Mouse (Mus musculus): ENCODE results near the gene Susd1.

The Susd1 gene

GRCm38 (mm10) chr4:59323231-59323651 is 115.2 kb downstream of the Susd1 start:
- H3K9me3 ChIP-seq (ENCODE audit: low read length): no peaks in the 10 kb centered on the region
- no peaks in the 10 kb centered on the region for H3K36me3 ChIP-seq (ENCODE audit: insufficient read depth, low read length)
- no peaks in the 10 kb centered on the region for H3K27me3 ChIP-seq (ENCODE audit: insufficient read depth, low read length)
- TF ChIP-seq POU5F1 (IDR thresholded peaks at IDR 0.05; ENCODE audit: borderline replicate concordance, low read length): no peak
- TF ChIP-seq CTCF (conservative IDR thresholded peaks at IDR 0.05; ENCODE audit: low read length): no peak
- no peak for TF ChIP-seq NANOG (IDR thresholded peaks at IDR 0.05; ENCODE audit: borderline replicate concordance, low read length)
- H3K4me3 ChIP-seq (replicated peaks; ENCODE audit: low read length): no peak overlapping the region
- no peaks in the 10 kb centered on the region for H3K4me1 ChIP-seq (replicated peaks; ENCODE audit: low read depth, low read length)

GRCm38 (mm10) chr4:59322733-59323132 is 115.7 kb downstream of the Susd1 start:
- no peaks in the 10 kb centered on the region for H3K27me3 ChIP-seq (ENCODE audit: insufficient read depth, low read length)
- no peaks in the 10 kb centered on the region for H3K36me3 ChIP-seq (ENCODE audit: insufficient read depth, low read length)
- no peaks in the 10 kb centered on the region for H3K4me1 ChIP-seq (replicated peaks; ENCODE audit: low read depth, low read length)
- no peak overlapping the region for H3K4me3 ChIP-seq (replicated peaks; ENCODE audit: low read length)
- TF ChIP-seq CTCF (conservative IDR thresholded peaks at IDR 0.05; ENCODE audit: low read length): no peak
- no peak for TF ChIP-seq NANOG (IDR thresholded peaks at IDR 0.05; ENCODE audit: borderline replicate concordance, low read length)
- no peak for TF ChIP-seq POU5F1 (IDR thresholded peaks at IDR 0.05; ENCODE audit: borderline replicate concordance, low read length)
- H3K9me3 ChIP-seq (ENCODE audit: low read length): no peaks in the 10 kb centered on the region

DNA sequence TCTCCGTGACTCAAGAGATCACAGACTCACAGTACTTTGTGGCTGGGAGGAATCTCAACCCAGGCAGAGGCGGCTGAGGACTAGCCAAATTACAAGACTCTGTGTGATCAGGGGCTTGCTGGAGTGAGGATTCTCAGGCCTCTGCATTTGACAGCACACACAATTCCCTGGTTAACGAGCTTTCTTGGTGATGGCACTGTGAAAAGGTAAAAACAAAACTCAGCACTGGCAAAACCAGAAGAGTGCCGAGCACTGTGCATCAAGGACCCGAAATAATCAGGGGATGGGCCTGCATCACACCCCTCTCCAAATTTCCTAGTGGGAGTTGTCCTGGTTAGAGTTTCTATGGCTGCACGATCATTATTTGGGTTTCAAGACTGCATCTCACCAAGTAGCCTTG is 116.4 kb downstream of the Susd1 start:
- no peak overlapping the region for H3K4me3 ChIP-seq (replicated peaks; ENCODE audit: low read length)
- H3K27me3 ChIP-seq (ENCODE audit: insufficient read depth, low read length): no peaks in the 10 kb centered on the region
- no peaks in the 10 kb centered on the region for H3K9me3 ChIP-seq (ENCODE audit: low read length)
- no peaks in the 10 kb centered on the region for H3K4me1 ChIP-seq (replicated peaks; ENCODE audit: low read depth, low read length)
- TF ChIP-seq CTCF (conservative IDR thresholded peaks at IDR 0.05; ENCODE audit: low read length) (no peak), NANOG (IDR thresholded peaks at IDR 0.05; ENCODE audit: borderline replicate concordance, low read length) (no peak), POU5F1 (IDR thresholded peaks at IDR 0.05; ENCODE audit: borderline replicate concordance, low read length) (no peak)
- H3K36me3 ChIP-seq (ENCODE audit: insufficient read depth, low read length): no peaks in the 10 kb centered on the region

DNA sequence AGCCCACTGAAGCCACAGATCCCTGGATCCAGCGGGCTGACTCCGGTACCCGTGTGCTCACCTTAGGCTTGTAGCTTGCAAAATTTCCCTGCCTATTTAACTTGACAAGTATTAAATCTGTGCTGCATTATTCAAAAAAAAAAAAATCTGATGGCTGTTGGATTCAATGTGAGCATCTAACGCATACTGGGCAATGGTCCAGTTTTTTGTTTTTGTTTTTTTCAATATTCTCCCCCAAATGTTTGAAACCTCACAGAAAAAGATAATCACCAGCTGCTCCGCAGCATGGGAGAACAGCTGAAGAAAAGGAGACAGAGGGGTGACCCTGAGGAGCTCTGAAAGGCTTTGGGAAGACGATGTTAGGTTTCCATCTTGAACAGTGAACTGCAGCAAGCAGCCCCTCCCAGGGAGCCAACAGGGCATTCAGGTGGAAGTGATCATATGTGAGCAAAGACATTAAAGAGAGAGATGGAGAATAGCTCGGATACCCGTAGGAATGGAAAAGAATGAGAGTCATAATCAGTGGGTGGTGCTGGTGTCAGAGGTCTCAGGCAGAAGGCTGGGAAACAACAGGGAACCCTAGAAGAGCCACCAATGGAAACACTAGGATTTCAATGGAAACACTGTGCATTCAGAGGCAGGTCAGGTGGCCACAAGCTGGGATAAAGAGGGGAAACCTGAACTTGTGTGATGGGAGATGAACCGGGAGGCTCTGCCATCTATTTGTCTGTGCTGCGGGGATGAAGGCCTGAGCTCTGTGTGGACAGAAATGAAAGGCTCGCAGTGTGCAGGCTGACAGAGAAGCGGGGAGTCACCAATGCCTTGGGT is 117.0 kb downstream of the Susd1 start:
- H3K4me3 ChIP-seq (replicated peaks; ENCODE audit: low read length): no peak overlapping the region
- H3K27me3 ChIP-seq (ENCODE audit: insufficient read depth, low read length): no peaks in the 10 kb centered on the region
- TF ChIP-seq POU5F1 (IDR thresholded peaks at IDR 0.05; ENCODE audit: borderline replicate concordance, low read length): no peak
- TF ChIP-seq CTCF (conservative IDR thresholded peaks at IDR 0.05; ENCODE audit: low read length): no peak
- TF ChIP-seq NANOG (IDR thresholded peaks at IDR 0.05; ENCODE audit: borderline replicate concordance, low read length): no peak
- H3K4me1 ChIP-seq (replicated peaks; ENCODE audit: low read depth, low read length): no peaks in the 10 kb centered on the region
- no peaks in the 10 kb centered on the region for H3K36me3 ChIP-seq (ENCODE audit: insufficient read depth, low read length)
- no peaks in the 10 kb centered on the region for H3K9me3 ChIP-seq (ENCODE audit: low read length)

DNA sequence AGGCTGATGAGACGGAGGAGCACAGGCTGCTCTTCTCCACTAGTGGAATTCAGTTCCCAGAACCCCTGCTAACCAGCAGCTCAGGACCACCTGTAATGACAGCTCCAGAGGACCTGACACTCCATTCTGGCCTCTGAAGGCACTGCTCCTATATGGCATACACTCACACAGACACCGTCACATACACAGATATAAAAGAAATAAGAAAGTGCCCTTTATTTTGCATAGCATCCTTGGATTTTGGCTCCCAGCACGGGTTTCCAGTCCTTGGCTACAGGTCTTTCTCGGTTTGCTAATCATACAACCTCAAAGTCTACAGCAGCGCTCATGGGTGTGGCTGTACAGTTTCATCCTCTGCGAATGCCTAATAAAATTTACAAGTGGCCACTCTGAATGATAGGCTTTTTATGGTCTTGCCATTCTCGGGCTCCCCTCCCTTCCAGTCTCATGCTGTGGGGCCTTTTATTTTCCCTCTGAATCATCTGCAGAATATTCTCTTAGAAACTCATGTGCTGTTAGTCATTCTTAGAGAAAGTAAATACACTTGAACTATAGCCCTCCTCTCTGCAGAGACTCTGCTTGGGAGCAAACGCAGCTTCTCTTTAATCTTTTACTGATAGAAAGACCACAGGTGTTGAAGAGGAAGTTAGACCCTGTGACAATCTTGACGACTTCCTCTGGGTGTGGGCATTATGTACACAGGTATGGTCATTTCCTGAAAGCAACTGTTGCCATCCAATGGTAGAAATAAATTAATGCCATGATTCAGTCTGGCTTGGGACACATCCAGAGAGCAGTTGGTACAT is 119.1 kb downstream of the Susd1 start:
- Histone ChIP-seq H3K36me3 (ENCODE audit: insufficient read depth, low read length) (no peaks in the 10 kb centered on the region), H3K4me3 (replicated peaks; ENCODE audit: low read length) (no peak overlapping the region)
- TF ChIP-seq CTCF (conservative IDR thresholded peaks at IDR 0.05; ENCODE audit: low read length) (no peak), NANOG (IDR thresholded peaks at IDR 0.05; ENCODE audit: borderline replicate concordance, low read length) (no peak), POU5F1 (IDR thresholded peaks at IDR 0.05; ENCODE audit: borderline replicate concordance, low read length) (no peak)

GRCm38 (mm10) chr4:59318602-59319001 is 119.8 kb downstream of the Susd1 start:
- TF ChIP-seq NANOG (IDR thresholded peaks at IDR 0.05; ENCODE audit: borderline replicate concordance, low read length): no peak
- no peak for TF ChIP-seq POU5F1 (IDR thresholded peaks at IDR 0.05; ENCODE audit: borderline replicate concordance, low read length)
- TF ChIP-seq CTCF (conservative IDR thresholded peaks at IDR 0.05; ENCODE audit: low read length): no peak
- Histone ChIP-seq H3K27me3 (ENCODE audit: insufficient read depth, low read length) (no peaks in the 10 kb centered on the region), H3K36me3 (ENCODE audit: insufficient read depth, low read length) (no peaks in the 10 kb centered on the region), H3K9me3 (ENCODE audit: low read length) (no peaks in the 10 kb centered on the region), H3K4me1 (replicated peaks; ENCODE audit: low read depth, low read length) (no peaks in the 10 kb centered on the region), H3K4me3 (replicated peaks; ENCODE audit: low read length) (no peak overlapping the region)

More for the DNA sequence above, 119.1 kb downstream of the Susd1 start:
- Histone ChIP-seq H3K9me3 (ENCODE audit: low read length) (no peaks in the 10 kb centered on the region), H3K4me1 (replicated peaks; ENCODE audit: low read depth, low read length) (no peaks in the 10 kb centered on the region), H3K27me3 (ENCODE audit: insufficient read depth, low read length) (no peaks in the 10 kb centered on the region)

DNA sequence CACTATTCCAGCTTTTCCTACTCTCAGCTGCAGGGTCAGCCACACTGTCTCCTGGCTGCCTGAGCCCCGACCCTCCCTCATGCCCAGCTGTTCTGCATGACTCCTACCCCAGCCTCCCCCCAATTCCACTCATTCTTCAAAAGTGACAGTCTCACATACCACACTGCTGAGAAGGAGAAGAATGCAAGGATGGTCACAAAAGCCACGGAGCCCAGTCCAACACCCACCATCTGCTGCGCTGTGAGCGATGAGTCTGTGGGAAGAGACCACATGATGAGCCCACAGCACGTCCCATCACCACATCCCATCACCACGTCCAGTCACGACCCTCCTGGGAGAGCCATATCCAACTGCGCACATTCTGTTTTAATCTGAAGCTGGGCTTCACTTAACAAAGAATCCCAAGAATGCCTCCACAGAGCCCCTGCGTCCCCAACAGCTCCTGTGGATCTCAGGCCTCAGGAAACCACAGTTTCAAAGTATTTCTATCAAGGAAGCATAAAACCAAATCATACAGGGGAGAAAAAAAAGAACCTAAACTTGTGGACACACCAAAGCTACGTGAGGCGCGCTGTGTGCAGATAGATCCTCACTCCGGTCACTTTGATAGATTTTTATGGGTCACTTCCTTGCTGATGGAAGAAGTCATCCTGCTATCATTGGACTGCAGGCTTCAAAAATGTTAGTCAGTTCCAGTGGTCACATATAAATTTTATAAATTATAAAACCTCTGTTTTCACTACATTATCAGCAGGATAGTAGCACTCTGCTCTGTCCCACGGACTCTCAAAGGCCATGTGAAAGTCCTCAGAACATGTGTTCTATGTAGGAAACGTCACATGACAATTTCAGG is 122.7 kb downstream of the Susd1 start:
- no peak for TF ChIP-seq CTCF (conservative IDR thresholded peaks at IDR 0.05; ENCODE audit: low read length)
- TF ChIP-seq NANOG (IDR thresholded peaks at IDR 0.05; ENCODE audit: borderline replicate concordance, low read length): no peak
- TF ChIP-seq POU5F1 (IDR thresholded peaks at IDR 0.05; ENCODE audit: borderline replicate concordance, low read length): no peak
- no peaks in the 10 kb centered on the region for H3K27me3 ChIP-seq (ENCODE audit: insufficient read depth, low read length)
- no peaks in the 10 kb centered on the region for H3K9me3 ChIP-seq (ENCODE audit: low read length)
- H3K4me3 ChIP-seq (replicated peaks; ENCODE audit: low read length): no peak overlapping the region
- no peaks in the 10 kb centered on the region for H3K4me1 ChIP-seq (replicated peaks; ENCODE audit: low read depth, low read length)
- no peaks in the 10 kb centered on the region for H3K36me3 ChIP-seq (ENCODE audit: insufficient read depth, low read length)
